Mouse (Mus musculus) kidney, adult 9 months (tissue): ENCODE measurements around the gene Armc9.

Experiments used
- DNase-seq: peaks from one replicate; pipeline ENCODE4 v3.0.0; 2022

The Armc9 gene

DNA sequence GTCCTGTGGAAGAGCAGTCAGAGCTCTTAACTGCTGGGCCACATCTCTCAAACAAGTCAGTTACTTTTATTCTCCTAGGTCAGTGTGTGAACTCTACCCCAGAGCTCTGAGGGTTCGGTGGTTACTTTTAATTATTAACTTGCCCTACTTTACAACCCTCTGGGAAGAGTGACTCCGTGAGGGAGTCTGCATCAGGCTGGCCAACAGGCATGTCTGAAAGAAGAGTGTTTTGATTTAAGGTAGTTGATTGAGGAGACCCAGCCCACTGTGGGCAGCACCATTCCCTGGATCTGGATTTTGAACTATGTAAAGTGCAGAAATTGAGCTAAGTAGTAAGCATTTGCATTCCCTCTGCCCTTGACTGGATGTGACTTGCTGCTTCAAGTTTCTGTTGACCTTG, 21.5 kb downstream of the Armc9 start:
- DNase-seq: peak; percentile 81

DNA sequence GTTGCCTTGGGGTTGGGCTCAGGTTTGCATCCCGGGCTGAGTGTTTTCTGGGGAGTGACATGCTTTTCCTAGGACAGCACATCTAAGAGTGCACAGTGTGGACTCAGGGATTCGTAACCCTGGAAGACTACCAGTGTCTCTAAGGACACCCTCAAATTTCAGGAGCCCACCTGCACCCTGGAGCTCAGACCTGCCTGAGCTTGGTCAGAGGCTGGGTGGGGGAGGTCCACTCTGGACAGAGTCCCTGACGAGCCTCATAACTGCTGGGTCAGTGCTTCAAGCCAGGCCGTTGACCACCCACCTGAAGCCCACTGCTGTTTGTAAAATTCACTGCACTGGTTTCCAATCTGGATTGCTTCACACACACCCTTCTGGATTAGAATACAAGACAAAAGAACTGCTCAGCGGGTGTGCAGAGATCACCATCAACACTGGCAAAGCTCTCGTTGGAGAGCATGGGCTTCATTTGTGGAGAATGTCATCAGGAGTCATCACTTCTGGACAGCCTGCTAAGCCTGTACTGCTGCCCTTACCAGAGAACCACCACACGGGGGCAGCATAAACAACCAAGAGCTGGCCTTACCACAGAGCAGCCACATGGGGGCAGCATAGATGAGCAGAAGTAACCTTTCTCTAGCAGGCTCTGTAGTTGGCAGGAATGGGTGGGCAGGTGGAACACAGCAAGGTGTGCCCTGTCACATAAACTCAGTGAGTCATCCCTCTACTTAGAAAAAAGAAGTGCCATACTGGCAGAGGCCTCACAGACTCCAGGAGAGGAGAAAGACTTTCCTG, 24.1 kb downstream of the Armc9 start:
- peak; percentile 82 for DNase-seq

DNA sequence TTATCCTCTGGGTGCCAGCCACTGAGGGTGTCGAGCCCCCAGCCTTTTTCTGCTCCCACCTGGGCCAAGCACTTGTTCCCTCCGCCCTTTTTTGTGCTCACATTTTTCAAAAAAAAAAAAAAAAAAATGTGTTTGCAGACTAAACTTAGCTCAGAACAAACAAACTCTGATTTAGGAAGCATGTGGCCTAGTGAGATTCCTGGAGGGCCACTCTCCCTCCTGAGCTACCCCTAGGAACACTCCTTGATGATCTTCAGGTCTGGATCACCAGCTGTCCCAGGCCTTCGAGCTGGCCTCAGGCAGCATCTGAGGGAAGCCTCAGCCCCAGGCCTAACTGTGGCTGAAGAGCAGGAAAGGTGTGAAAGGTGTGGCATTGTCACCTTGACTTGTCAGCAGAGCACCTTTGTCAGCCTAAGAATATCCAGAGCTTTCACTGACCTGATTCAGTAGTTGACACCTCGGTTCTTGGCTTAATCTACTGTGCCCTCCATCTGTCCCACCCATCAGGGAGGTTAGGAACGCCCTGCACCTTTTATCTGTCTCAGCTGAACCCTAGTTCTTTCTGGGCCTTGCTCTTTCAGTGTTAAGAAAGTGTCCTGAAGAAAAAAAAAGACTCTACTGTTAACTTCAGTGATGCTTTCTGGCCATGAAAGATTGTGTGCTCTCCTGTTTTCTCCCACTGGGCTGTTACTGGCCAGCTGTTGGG, 27.6 kb downstream of the Armc9 start:
- no peak for DNase-seq

DNA sequence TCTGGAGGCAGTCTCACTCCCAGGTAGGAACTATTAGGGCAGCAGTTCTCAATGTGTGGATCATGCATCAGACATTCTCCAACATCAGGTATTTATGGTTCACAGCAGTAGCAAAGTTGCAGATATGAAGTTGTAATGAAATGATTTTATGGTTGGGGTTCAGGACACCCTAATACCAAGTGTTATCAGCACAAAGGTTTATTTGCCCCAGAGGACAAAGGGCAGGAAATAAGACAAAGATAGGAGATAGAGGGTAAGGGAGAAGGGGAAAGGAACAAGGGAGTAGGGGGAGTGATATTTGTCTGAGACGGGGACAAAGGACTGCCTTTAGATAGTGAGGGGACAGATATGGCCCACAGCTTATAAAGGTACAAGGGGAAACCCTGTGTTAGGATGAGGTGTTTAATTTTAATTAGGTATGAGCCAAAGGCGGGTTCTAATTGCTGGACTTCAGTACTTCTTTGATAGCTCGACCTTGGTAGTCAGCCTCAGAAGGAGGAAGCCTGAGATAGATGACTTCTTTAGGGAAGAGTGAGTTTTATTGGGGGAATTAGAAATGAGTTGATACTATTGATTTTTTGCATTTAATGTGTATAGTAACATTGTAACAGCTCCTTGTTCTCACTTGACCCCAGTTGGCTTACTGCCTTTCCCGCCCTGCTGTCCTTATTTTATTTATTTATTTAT, 29.1 kb downstream of the Armc9 start:
- DNase-seq: no peak

DNA sequence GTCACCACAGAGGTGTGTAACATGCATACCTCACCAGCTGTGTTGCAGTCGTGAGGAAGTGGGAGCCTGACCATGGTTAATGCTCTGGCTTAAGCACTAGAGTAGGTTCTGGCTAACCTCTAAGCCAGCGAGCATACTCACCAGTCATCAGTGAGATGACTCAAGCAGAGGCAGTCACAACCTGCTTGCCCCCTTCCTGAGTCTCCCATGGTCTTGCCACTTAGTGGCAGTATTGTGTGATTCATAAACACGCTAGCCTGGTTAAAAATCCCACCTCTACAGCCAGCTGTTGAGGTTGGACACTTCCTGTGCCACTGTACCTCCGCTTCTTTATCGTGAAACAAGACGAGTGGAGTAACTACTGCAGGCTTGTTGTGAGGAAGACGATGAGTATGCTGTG, 32.2 kb downstream of the Armc9 start:
- DNase-seq: no peak

DNA sequence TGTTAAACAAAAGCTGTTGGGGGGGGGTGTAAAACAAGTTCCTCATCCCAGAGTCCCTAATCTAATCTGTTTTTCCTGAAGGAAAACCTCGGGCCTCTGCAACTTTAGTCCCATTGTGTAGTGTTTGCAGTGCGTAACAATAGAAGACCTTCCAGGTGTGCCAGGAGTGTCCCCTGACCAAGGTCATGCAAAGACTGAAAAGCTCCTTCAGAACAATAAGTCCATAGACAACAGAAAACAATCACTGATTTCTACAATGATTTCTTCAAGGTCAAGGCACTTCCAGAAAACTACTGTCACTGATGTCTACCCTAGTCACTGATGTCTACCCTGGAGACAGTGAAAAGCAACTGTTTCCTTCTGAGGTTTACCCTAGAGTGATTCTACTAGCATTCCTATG, 33.3 kb downstream of the Armc9 start:
- no peak for DNase-seq

DNA sequence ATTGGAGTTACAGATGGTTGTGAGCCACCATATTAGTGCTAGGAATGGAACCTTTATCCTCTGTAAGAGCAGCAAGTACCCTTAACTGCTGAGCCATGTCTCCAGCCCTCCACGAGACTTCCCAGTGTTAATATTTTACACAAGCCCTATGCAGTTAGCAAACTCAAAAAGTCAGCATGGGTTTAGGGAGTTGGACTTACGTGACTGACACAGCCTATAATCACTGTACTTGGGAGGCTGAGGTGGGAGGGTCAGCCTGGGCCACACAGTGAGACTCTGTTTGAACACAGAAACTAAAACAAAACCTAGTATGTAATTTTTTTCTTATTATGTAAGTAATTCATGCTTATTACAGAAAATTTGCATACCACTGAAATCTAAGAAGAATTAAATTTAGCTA, 33.7 kb downstream of the Armc9 start:
- peak; percentile 39 for DNase-seq

DNA sequence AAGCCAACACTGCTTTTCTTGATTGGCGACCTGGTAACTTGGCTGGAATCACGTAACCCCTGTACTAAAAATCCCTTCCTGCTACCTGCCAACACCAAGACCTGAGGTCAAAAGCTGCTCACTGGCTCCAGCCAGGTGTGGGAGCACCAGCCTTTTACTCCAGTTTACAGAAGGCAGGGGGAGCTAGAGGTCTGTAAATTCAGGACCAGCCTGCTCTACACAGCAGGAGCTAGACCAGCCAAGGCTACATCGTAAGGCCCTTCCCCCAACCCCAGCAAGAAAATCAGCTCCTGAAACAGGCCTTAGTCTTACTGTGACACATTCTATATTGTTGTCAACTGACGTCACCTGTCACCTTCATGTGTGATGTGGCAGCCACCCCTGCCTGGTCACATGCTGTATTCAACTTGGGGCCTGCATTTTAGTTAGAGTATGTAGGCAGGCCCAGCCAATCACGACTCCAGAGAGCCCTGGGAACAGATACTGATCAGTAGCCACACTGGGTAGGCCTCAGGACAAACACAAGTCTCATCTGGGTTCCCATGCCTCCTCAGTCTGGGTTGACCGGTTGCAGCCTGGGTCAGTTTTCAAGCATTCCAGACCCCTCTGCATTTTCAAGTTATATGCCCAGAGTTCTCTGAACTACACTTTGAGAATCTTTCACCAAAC, 34.6 kb downstream of the Armc9 start:
- DNase-seq: no peak

DNA sequence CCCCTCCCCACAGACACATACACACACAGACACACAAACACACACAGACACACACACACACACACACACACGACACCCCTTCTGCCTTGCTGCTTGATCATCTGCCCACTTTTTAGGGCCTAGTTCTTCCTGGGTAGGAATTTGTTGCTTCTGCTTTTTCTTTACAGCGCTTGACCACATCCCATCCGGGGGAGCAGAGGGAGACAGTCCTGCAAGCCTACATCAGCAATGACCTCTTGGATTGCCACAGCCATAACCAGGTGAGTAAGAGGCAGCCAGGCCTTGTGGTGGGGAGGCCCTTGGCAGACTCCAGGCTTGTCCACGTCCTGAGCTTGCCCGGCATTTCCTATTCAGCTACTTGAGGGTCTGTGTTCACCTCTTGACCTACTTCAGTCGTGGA, 36.3 kb downstream of the Armc9 start:
- DNase-seq: no peak

DNA sequence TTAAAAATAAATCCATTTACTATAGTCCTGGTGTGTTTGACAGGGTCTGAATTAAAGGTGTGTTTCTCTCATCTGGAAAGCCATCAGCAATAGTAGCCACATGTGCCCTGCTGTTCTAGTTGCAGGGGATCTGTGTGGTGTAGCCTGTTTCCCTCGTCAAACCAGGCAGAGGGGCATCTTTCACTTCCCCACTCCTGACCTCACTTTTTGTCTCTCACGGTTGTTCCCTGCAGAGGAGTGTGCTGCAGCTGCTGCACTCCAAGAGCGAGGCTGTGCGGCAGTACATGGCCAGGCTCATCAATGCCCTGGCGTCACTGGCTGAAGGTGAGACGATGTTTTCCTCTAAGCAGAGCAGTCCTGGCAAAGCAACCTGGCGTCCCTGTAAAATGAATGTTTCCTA, 39.5 kb downstream of the Armc9 start:
- no peak for DNase-seq

DNA sequence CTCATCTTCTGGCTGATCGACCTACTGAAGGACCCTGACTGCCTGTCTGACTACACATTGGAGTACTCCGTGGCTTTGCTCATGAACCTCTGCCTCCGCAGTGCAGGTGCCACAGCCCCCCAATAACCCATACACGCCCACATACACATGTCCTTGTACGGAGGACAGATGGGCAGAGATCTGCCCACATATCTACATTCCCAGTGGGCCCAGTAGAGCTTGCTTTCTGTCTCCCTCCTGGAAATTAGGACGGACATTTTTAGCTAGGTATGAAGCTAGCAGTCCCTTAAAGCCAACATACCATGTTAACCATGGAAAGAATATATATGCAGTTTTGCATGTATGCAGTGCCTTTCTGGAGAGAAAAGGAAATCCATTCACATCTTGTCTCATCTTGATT, 43.7 kb downstream of the Armc9 start:
- DNase-seq: no peak

DNA sequence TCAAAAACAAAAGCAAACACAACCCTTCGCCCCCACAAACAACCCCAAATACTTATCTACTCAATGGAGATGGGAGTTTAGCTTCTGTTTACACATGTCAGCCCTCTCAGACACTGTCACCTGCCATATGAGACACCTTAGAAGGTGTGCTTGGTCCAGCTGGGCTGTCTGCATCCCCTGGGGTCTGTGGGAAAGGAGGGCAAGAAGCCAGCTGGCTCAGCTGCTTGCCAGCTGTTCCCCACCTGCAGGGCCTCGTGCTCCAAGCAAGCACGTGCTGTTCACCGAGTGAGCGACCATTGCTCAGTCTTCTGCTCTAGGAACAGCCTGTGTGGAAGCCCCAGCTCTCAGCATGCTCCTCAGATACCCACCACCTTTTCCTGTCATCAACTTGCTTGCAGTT, 44.4 kb downstream of the Armc9 start:
- no peak for DNase-seq

DNA sequence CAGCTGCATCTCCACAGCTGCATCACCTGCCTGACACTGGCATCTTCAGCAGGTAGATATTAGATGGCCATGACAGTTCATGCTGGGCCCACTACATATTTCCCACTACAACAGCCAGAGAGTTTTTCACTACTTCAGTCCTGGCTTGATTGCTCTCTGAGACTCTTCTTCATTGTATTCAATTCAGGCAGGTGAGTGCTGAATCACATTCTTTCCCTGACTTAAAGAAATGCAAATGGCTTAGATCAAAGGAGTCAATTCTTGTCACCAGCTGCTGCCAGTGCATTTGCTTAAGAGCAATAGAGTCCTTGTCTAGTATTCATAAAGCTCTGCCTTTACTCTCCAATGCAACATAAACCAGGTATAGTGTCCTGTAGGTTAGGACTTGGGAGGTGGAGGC, 46.7 kb downstream of the Armc9 start:
- DNase-seq: no peak

DNA sequence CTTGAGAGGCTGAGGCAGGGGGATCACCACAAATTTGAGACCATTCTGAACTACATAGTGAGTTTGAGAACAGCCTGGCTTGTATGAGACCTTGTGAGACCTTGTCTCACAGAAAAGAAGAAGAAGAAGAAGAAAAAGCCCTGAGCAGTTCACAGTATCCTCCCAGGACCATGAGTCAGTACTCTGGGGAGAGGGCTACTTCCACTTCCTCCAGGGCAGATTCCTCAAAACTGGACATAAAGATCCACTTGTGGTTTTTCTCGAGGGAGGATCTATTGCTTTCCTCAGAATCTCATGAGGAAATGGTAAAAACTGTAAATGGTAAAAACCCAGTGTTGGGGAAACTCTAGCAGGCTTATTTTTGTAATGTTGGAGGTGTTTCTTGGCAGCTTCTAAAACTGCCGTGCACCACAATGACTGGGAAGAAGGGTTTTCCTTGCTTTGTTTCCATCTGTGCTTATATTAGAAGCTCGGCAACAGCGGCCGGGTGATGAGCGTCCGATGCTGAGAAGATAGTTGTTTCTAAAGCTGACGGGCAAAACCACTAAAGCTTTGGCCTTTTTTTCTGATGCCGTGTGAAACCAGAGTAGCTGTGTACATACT, 48.1 kb downstream of the Armc9 start:
- no peak for DNase-seq

DNA sequence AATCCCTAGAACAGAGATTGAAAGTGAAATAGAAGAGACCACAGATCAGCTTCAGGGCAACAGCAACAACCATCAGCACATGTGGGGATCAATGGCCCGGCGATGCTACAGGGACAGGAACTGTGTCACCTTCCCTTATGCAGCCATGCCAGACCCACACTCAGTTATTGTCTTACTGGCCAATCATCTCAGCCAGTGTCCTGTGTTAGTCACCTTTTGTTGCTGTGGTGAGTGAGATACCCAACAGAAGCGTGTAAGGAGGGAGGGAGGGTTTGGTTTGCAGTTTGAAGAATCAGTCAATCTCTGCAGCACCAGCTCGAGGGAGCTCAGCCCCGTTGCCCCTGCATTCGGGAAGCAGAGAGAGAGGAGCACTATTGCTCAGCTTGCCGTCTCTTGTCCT, 56.1 kb downstream of the Armc9 start:
- no peak for DNase-seq

DNA sequence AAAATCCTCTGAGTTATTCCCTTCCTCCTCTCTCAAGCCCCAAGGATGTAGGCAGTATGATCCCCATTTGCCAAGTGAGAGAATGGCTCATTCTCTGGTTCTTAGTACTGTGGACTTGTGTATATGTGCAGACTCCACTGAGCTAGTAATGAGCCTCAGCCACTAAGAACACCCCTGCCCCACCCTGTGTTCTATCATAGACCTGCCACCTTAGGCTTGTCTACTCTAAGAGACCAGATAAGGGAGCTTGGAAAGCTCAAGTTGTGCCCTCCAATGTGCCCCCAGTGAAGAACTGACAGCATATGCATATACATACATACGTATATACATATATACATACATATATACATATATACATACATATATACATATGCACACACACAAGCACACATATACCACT, 56.9 kb downstream of the Armc9 start:
- no peak for DNase-seq

DNA sequence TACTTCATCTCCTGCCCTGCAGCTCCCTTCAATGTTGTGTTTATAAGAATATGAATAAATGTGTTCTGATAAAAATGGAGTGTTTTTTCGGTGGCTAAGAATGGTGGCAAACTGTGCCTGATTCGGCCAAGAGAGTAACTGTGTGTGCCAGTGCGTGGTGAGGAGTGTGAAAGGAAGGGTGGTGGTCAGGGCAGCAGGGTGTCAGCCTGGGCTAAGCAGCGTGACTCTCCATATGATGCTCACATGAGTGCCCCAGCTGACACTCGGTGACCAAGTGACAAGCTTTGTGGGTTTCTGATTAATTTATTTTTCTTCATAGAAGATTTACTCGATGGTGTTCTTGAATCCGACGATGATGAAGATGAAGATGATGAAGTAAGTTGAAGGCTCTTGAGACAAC, 58.2 kb downstream of the Armc9 start:
- DNase-seq: no peak

DNA sequence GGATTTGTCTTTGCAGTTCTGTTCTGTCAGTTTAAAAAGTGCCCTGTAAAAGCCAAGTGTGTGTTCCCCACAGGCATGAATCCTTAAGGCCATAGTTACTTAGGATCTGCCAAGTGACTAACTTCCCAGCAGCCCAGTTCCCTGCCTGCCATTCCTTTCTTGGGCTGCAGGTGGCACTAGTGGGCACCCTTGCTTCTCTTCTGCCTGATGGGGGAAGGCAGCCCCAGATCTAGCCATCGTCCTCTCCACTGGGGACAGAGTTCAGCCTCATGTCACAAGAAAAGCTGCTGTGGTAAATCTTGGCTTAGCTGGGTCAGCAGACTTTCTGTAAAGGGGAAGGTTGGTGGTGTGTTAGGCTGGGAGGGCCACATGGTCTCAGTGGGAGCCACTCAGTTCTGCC, 59.6 kb downstream of the Armc9 start:
- DNase-seq: peak; percentile 82

DNA sequence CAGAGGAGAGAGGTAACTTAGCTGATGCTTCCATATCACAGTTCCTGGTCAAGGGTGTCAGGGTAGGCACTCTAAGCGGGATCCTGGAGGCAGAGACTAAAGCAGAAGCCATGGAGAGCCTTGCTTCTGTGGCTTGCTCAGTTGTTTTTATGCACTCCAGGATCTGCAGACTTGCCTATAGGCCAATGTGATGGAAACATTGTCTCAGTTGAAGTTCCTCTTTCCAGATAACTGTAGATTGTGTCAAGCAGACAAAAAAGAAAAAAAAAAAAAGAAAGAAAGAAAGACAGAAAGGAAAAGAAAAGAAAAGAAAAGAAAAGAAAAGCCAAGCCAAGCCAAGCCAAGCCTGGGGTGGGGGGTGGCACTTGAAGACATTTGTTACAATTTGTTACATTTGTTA, 60.7 kb downstream of the Armc9 start:
- DNase-seq: no peak

DNA sequence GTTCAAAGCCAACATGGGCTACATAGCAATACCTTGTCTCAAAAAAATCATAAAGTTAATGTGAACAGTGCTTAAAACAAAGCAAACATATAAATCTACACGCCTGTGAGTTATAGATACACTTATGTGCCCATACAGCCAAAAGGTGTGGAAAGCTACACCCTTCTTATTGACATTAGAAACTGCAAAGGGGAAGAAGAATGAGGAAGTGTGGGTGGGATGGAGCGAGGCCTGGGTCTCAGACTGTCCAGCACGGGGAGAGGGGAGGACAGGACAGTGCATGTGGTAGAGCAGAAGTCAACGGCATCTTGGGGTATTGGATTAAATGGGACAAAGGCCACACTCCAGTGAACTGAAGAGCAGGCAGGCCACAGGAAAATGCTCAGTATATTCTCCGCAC, 61.8 kb downstream of the Armc9 start:
- no peak for DNase-seq

DNA sequence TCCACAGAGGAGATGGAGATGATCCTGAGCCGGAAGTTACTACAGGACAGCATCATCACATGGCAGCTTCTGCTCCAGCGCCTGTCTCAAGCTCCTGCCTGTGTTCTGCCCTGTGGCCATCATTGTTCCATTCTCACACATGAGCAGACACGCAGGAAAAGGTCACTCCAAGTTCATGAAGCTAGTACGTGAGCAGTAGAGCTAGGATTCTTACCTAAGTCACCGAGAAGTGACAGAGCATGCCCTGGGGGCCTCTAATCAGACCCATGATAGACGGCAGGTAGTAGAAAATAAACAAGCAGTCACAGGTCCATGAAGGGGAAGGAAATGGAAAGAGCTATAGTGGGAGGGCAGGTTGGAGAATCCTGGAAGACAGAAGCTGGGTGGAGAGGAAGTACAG, 63.4 kb downstream of the Armc9 start:
- DNase-seq: peak; percentile 13

DNA sequence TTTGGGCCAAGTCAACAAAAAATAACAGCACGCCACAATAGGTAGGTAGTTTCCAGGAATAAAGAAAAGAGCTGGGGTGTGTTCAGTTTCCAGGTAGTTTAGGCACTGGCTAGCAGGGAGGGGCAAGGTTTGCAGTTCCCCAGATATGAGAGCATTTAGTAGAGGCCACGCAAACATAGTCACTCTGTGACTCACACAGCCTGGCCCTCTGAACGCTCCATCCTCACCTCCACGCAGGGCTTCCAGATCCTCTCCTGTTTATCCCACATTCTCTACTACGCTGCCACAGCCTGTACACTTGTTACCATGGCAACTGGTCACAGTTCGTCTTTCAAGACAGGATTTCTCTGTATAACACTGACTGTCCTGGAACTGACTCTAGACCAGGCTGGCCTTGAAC, 70.6 kb downstream of the Armc9 start:
- no peak for DNase-seq

DNA sequence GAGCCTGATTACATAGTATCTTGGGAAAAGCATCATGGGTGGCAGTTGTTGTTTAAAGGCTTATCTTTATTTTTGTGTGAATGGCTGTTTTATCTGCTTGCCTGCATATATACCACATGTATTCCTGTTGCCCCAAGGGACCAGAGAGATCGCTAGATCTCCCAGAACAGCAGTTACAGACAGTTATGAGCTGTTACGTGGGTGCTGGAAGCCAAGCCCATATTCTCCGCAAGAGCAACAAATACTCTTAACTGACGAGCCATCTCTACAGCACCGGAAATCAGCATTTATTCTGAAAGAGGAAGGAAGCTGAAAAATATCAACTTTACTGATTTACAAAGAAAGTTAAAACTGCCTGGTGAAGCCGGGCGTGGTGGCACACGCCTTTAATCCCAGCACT, 74.1 kb downstream of the Armc9 start:
- no peak for DNase-seq
